Comparison of ENCODE assay signal across 9 mouse cellular contexts in genomic region chr6:146079734-146080443, GRCm38 (mm10).
DNase-seq lines count a peak whose midpoint lies in the region; ATAC-seq lines count a peak whose summit lies in the region.
"Had no signal": no experiment of that assay in that cellular context is flagged by ENCODE, and none has a peak within 500 bp of the region (broad histone marks: within the 10 kb centered on the region; RNA-seq: fewer than 3 reads in every experiment).

No protein-coding gene starts in this region.

- WGBS in forebrain, embryonic 10.5 days: 63% methylated on average over 3 of the region's 3 CpGs
- WGBS in forebrain, embryonic 11.5 days: 54% methylated on average over 3 of the region's 3 CpGs
- 50% methylated on average over 3 of the region's 3 CpGs for WGBS in heart, embryonic 15.5 days

- H3K4me3 ChIP-seq in forebrain, embryonic 10.5 days: no peak overlapping the region
- H3K4me3 ChIP-seq in forebrain, embryonic 11.5 days (ENCODE audit: low read depth, low read length): no peak overlapping the region
- H3K4me3 ChIP-seq in heart, embryonic 15.5 days: no peak overlapping the region
- H3K4me3 ChIP-seq: limb, embryonic 13.5 days had no signal

- H3K4me1 ChIP-seq in forebrain, embryonic 10.5 days: peaks cover 16% of the 10 kb centered on the region
- H3K4me1 ChIP-seq in forebrain, embryonic 11.5 days (replicated peaks; ENCODE audit: control insufficient read depth, insufficient read depth, low read length): peaks cover 2% of the 10 kb centered on the region; the same call in 1 of the 2 replicates
- peaks cover 13% of the 10 kb centered on the region for H3K4me1 ChIP-seq in heart, embryonic 15.5 days (replicated peaks)

- peak overlapping the region; percentile 12; the same call in 1 of the 2 replicates for H3K27ac ChIP-seq in forebrain, embryonic 10.5 days
- H3K27ac ChIP-seq in forebrain, embryonic 11.5 days (ENCODE audit: low read depth, low read length): no peak overlapping the region
- H3K27ac ChIP-seq in heart, embryonic 15.5 days: peak overlapping the region; percentile 67
- H3K27ac ChIP-seq: limb, embryonic 13.5 days had no signal

- H3K9ac ChIP-seq in forebrain, embryonic 11.5 days (ENCODE audit: low read length): no peak overlapping the region
- no peak overlapping the region for H3K9ac ChIP-seq in heart, embryonic 15.5 days
- H3K9ac ChIP-seq: limb, embryonic 13.5 days had no signal

- no peaks in the 10 kb centered on the region for H3K9me3 ChIP-seq in forebrain, embryonic 10.5 days
- no peaks in the 10 kb centered on the region for H3K9me3 ChIP-seq in forebrain, embryonic 11.5 days (ENCODE audit: control insufficient read depth, low read length)
- H3K9me3 ChIP-seq in heart, embryonic 15.5 days (replicated peaks): no peaks in the 10 kb centered on the region

- H3K27me3 ChIP-seq in forebrain, embryonic 10.5 days (ENCODE audit: poor library complexity, severe bottlenecking): no peaks in the 10 kb centered on the region
- no peaks in the 10 kb centered on the region for H3K27me3 ChIP-seq in forebrain, embryonic 11.5 days (ENCODE audit: control insufficient read depth, insufficient read depth, low read length)
- H3K27me3 ChIP-seq in heart, embryonic 15.5 days: no peaks in the 10 kb centered on the region
- H3K27me3 ChIP-seq: limb, embryonic 13.5 days had no signal

- no peak overlapping the region for H3K4me2 ChIP-seq in forebrain, embryonic 11.5 days (ENCODE audit: low read depth, low read length, severe bottlenecking)
- H3K4me2 ChIP-seq in heart, embryonic 15.5 days: no peak overlapping the region
- H3K4me2 ChIP-seq: limb, embryonic 13.5 days had no signal

- ATAC-seq in forebrain, embryonic 11.5 days (replicated peaks; ENCODE audit: low FRiP score): no peak; the same call in 1 of the 2 replicates
- 0 out of 2 replicates have a peak, but pooled peaks have one; percentile 36 for ATAC-seq in heart, embryonic 15.5 days (replicated peaks; ENCODE audit: insufficient number of reproducible peaks, insufficient read depth, low FRiP score, low read depth)
- ATAC-seq in erythroblast, adult 5-6 weeks (replicated peaks; ENCODE audit: low FRiP score, poor library complexity, severe bottlenecking): no peak

- H3K36me3 ChIP-seq in forebrain, embryonic 10.5 days (replicated peaks): no peaks in the 10 kb centered on the region
- H3K36me3 ChIP-seq in forebrain, embryonic 11.5 days (ENCODE audit: control insufficient read depth, insufficient read depth, low read length): no peaks in the 10 kb centered on the region
- no peaks in the 10 kb centered on the region for H3K36me3 ChIP-seq in heart, embryonic 15.5 days
- H3K36me3 ChIP-seq: limb, embryonic 13.5 days had no signal

- DNase-seq in forebrain, embryonic 10.5 days (ENCODE audit: extremely low spot score, low spot score): no peak
- no peak for DNase-seq in forebrain, embryonic 11.5 days (ENCODE audit: low spot score)
- DNase-seq in lung, postnatal 14 days: peak; percentile 39
- no peak for DNase-seq in lung, postnatal 4 days
- DNase-seq in thymus, postnatal 14 days: peak; percentile 67
- DNase-seq in ovary, postnatal 10 days (ENCODE audit: low spot score): no peak

Comparison
In these comparisons a context has a peak if more than half of its experiments do, and no peak if none do; other contexts are left out.
1. DNase-seq: peak in lung, postnatal 14 days (single experiment) and thymus, postnatal 14 days (single experiment); none in forebrain, embryonic 10.5 days (single experiment), forebrain, embryonic 11.5 days (single experiment), lung, postnatal 4 days (0 of 2) and ovary, postnatal 10 days (single experiment).